Mouse (Mus musculus): ENCODE measurements around the gene Mien1. TPM values are rescaled to one million over a fixed set of nuclear protein-coding genes. Genes with fewer than 3 reads are reported as not detected.
A peak's percentile ranks its signal among the peaks of the same experiment; 100 is the strongest.

The Mien1 gene
- total and polyA plus RNA-seq, 3 experiments = 71.6 to 93.2 TPM; not detected in 1

GRCm38 (mm10) chr11:98457367-98458120, 18.8 kb upstream of the Mien1 start (continued):
- TF ChIP-seq ZNF384 (IDR thresholded peaks at IDR 0.05; ENCODE audit: low read depth, low read length) = peak; percentile 71
- peak; percentile 65 to 86 for TF ChIP-seq POLR2A (IDR thresholded peaks at IDR 0.05; ENCODE audit: control insufficient read depth in 1 of 2, insufficient read depth in 1 of 2, low read depth in 1 of 2, low read length in 2 of 2, poor library complexity in 1 of 2)
- TF ChIP-seq MAX (IDR thresholded peaks at IDR 0.05; ENCODE audit: low read length) = peak; percentile 85
- TF ChIP-seq GATA1 (IDR thresholded peaks at IDR 0.05; ENCODE audit: low read depth, low read length) = no peak
- TF ChIP-seq MXI1 (IDR thresholded peaks at IDR 0.05; ENCODE audit: low read depth, low read length) = peak; percentile 85; the same call in 1 of the 2 replicates
- TF ChIP-seq MAFK (IDR thresholded peaks at IDR 0.05; ENCODE audit: borderline replicate concordance, low read depth, low read length) = no peak
- peak; percentile 42 for TF ChIP-seq RAD21 (IDR thresholded peaks at IDR 0.05; ENCODE audit: low read depth, low read length)
- peak; percentile 37; the same call in 1 of the 2 replicates for TF ChIP-seq ETS1 (IDR thresholded peaks at IDR 0.05; ENCODE audit: low read depth, low read length)
- TF ChIP-seq ELF1 (IDR thresholded peaks at IDR 0.05; ENCODE audit: low read depth, low read length) = peak; percentile 70
- no peak for TF ChIP-seq MEF2A (IDR thresholded peaks at IDR 0.05; ENCODE audit: extremely low read depth, insufficient replicate concordance, low read depth, low read length, poor library complexity, severe bottlenecking)

GRCm38 (mm10) chr11:98456945-98457344, 18.2 kb upstream of the Mien1 start:
- H3K27me3 ChIP-seq (ENCODE audit: control insufficient read depth in 1 of 2, insufficient read depth in 2 of 2, low read length in 2 of 2) = no peaks in the 10 kb centered on the region; a peak in 2 of 4 replicates
- peak overlapping the region; percentile 68 for H3K9ac ChIP-seq (ENCODE audit: control insufficient read depth, low read depth, low read length, poor library complexity, severe bottlenecking)
- 0 out of 2 replicates have a peak overlapping the region, but pooled peaks have one; percentile 1 for H3K27ac ChIP-seq (ENCODE audit: control insufficient read depth, low read depth, low read length)

GRCm38 (mm10) chr11:98456545-98456944, 17.8 kb upstream of the Mien1 start:
- H3K9me3 ChIP-seq (replicated peaks; ENCODE audit: insufficient read depth, low read length) = no peaks in the 10 kb centered on the region
- H3K4me1 ChIP-seq (ENCODE audit: control insufficient read depth in 1 of 2, insufficient read depth in 2 of 2, low read length in 2 of 2) = peaks cover 0 to 10% of the 10 kb centered on the region in 2 experiments; a peak in 1 of 4 replicates
- H3K4me3 ChIP-seq (ENCODE audit: control insufficient read depth in 1 of 2, insufficient read depth in 1 of 2, low read depth in 2 of 2, low read length in 2 of 2) = no peak overlapping the region
- H3K9ac ChIP-seq (ENCODE audit: control insufficient read depth, low read depth, low read length, poor library complexity, severe bottlenecking) = no peak overlapping the region; the same call in 1 of the 2 replicates
- no peak overlapping the region for H3K27ac ChIP-seq (ENCODE audit: control insufficient read depth, low read depth, low read length)
- peaks cover 0 to 2% of the 10 kb centered on the region in 2 experiments; a peak in 1 of 4 replicates for H3K36me3 ChIP-seq (ENCODE audit: control insufficient read depth in 1 of 2, insufficient read depth in 2 of 2, low read length in 2 of 2)
- TF ChIP-seq GABPA (IDR thresholded peaks at IDR 0.05; ENCODE audit: low read depth, low read length) (no peak), CHD1 (IDR thresholded peaks at IDR 0.05; ENCODE audit: low read depth, low read length) (no peak), MAX (IDR thresholded peaks at IDR 0.05; ENCODE audit: low read length) (no peak), ETS1 (IDR thresholded peaks at IDR 0.05; ENCODE audit: low read depth, low read length) (no peak), ELF1 (IDR thresholded peaks at IDR 0.05; ENCODE audit: low read depth, low read length) (no peak), BHLHE40 (IDR thresholded peaks at IDR 0.05; ENCODE audit: borderline replicate concordance, low read depth, low read length) (no peak), MXI1 (IDR thresholded peaks at IDR 0.05; ENCODE audit: low read depth, low read length) (no peak), JUND (IDR thresholded peaks at IDR 0.05; ENCODE audit: low read depth, low read length) (no peak), TBP (IDR thresholded peaks at IDR 0.05; ENCODE audit: low read depth, low read length) (no peak), MAFK (IDR thresholded peaks at IDR 0.05; ENCODE audit: borderline replicate concordance, low read depth, low read length) (no peak), TAL1 (IDR thresholded peaks at IDR 0.05; ENCODE audit: low read length) (no peak), CHD2 (IDR thresholded peaks at IDR 0.05; ENCODE audit: low read length) (no peak), SMC3 (IDR thresholded peaks at IDR 0.05; ENCODE audit: low read depth, low read length) (no peak), GATA1 (IDR thresholded peaks at IDR 0.05; ENCODE audit: low read depth, low read length) (no peak), ZKSCAN1 (IDR thresholded peaks at IDR 0.05; ENCODE audit: low read depth, low read length) (no peak), USF1 (IDR thresholded peaks at IDR 0.05; ENCODE audit: low read depth, low read length) (no peak)
- no peaks in the 10 kb centered on the region; a peak in 2 of 4 replicates for H3K27me3 ChIP-seq (ENCODE audit: control insufficient read depth in 1 of 2, insufficient read depth in 2 of 2, low read length in 2 of 2)
- DNase-seq (ENCODE audit: low read depth, low spot score) = peak; percentile 19
- no peaks in the 10 kb centered on the region; the same call in 1 of the 2 replicates for H3K79me2 ChIP-seq (ENCODE audit: control insufficient read depth, insufficient read depth, low read length, poor library complexity)

More at GRCm38 (mm10) chr11:98456945-98457344, 18.2 kb upstream of the Mien1 start:
- no peaks in the 10 kb centered on the region; the same call in 1 of the 2 replicates for H3K79me2 ChIP-seq (ENCODE audit: control insufficient read depth, insufficient read depth, low read length, poor library complexity)
- H3K36me3 ChIP-seq (ENCODE audit: control insufficient read depth in 1 of 2, insufficient read depth in 2 of 2, low read length in 2 of 2) = peaks cover 0 to 2% of the 10 kb centered on the region in 2 experiments; a peak in 1 of 4 replicates
- H3K4me1 ChIP-seq (ENCODE audit: control insufficient read depth in 1 of 2, insufficient read depth in 2 of 2, low read length in 2 of 2) = peaks cover 0 to 10% of the 10 kb centered on the region in 2 experiments; a peak in 1 of 4 replicates
- DNase-seq (ENCODE audit: low read depth, low spot score) = no peak
- TF ChIP-seq RAD21 (IDR thresholded peaks at IDR 0.05; ENCODE audit: low read depth, low read length) (no peak), MAFK (IDR thresholded peaks at IDR 0.05; ENCODE audit: borderline replicate concordance, low read depth, low read length) (no peak), MXI1 (IDR thresholded peaks at IDR 0.05; ENCODE audit: low read depth, low read length) (no peak), HCFC1 (IDR thresholded peaks at IDR 0.05; ENCODE audit: low read depth, low read length) (no peak), CTCF (IDR thresholded peaks at IDR 0.05 in 2 of 3, conservative IDR thresholded peaks at IDR 0.05 in 1 of 3; ENCODE audit: control insufficient read depth in 1 of 3, insufficient read depth in 1 of 3, low read depth in 2 of 3, low read length in 3 of 3, poor library complexity in 1 of 3, severe bottlenecking in 1 of 3) (no peak), SMC3 (IDR thresholded peaks at IDR 0.05; ENCODE audit: low read depth, low read length) (no peak), MAZ (IDR thresholded peaks at IDR 0.05; ENCODE audit: low read depth, low read length) (no peak), USF1 (IDR thresholded peaks at IDR 0.05; ENCODE audit: low read depth, low read length) (peak; percentile 47)
- peak overlapping the region; percentile 54 for H3K4me3 ChIP-seq (ENCODE audit: control insufficient read depth in 1 of 2, insufficient read depth in 1 of 2, low read depth in 2 of 2, low read length in 2 of 2)
- H3K9me3 ChIP-seq (replicated peaks; ENCODE audit: insufficient read depth, low read length) = no peaks in the 10 kb centered on the region
